Mouse (Mus musculus) cortical plate, adult 2 months (tissue): ENCODE measurements around the gene Colgalt1.

Experiments
- CTCF ChIP-seq: fragments of 200-500 bp; IDR thresholded peaks from 2 replicates; pipeline ENCODE4 v1.5.1; 2011; ENCODE audit warnings: mild to moderate bottlenecking, control low read depth, low read length; ENCODE audit not compliant: insufficient read depth; ENCODE audit errors: extremely low read depth
- POLR2A ChIP-seq: fragments of 200-500 bp; IDR thresholded peaks from 2 replicates; pipeline ENCODE4 v1.6.1; 2011; ENCODE audit warnings: mild to moderate bottlenecking, low read length, control low read depth; ENCODE audit not compliant: insufficient read depth; ENCODE audit errors: extremely low read depth

- TF ChIP-seq CTCF = no peak
- no peak for TF ChIP-seq POLR2A
These were observed 18.2 kb upstream of the Colgalt1 start for GRCm38 (mm10) chr8:71592374-71593170.
